Mouse (Mus musculus) heart, adult 2 months (tissue): Measurements from ENCODE around the gene Fam217a. TPM values are rescaled to one million over a fixed set of nuclear protein-coding genes. Genes with fewer than 3 reads are reported as not detected.

Source experiments
- polyA plus RNA-seq: library from polyadenylated mRNA; depleted of rRNA; stranded (reverse); fragments of >200 nt; gene quantifications from 2 replicates; pipeline ENCODE4 v1.2.3, GENCODE M21; 2012; rRNA removed
- total RNA-seq, 2 experiments: library from RNA; stranded (reverse); gene quantifications; 2 replicates each; pipeline ENCODE4 v1.2.3; 2021

Gene Fam217a
- total and polyA plus RNA-seq, 3 experiments, result 0.11 to 0.25 (median 0.23) TPM

Other genes with a start within 250 kb of the Fam217a start
- gene Fam50b, start 189.5 kb downstream of the Fam217a start, total RNA-seq, result not detected
- 0.18 TPM in 1 of 2 replicates, not detected in the other for gene Fam50b, start 189.5 kb downstream of the Fam217a start, polyA plus RNA-seq
- gene Prpf4b, start 49.0 kb downstream of the Fam217a start, total RNA-seq, result 10 to 100 TPM; 32.1 to 32.8 TPM
- 11.2 and 21.6 TPM in 2 replicates for gene Prpf4b, start 49.0 kb downstream of the Fam217a start, polyA plus RNA-seq
- gene 4933417A18Rik, start 99 bp upstream of the Fam217a start, total RNA-seq, result not detected
- not detected in 2 replicates for gene 4933417A18Rik, start 99 bp upstream of the Fam217a start, polyA plus RNA-seq
- 1 to 10 TPM; 2.3 to 2.5 TPM for gene Eci3, start 39.5 kb upstream of the Fam217a start, total RNA-seq
- 0.12 and 0.47 TPM in 2 replicates for gene Eci3, start 39.5 kb upstream of the Fam217a start, polyA plus RNA-seq
- 100 to 1,000 TPM; 234 to 260 TPM for gene Eci2, start 102.8 kb upstream of the Fam217a start, total RNA-seq
- 118 and 234 TPM in 2 replicates for gene Eci2, start 102.8 kb upstream of the Fam217a start, polyA plus RNA-seq